In genomic region chr2:28430846-28431245, GRCm38 (mm10) we compare ENCODE assay signal across 22 mouse cellular contexts. TPM values are rescaled to one million over a fixed set of nuclear protein-coding genes. Genes with fewer than 3 reads are reported as not detected.
"Had no signal": no experiment of that assay in that cellular context is flagged by ENCODE, and none has a peak within 500 bp of the region (broad histone marks: within the 10 kb centered on the region; RNA-seq: fewer than 3 reads in every experiment).

No protein-coding gene starts in this region.

- DNase-seq: kidney, adult 18-20 months; kidney, adult 9 months; kidney, postnatal 14 days; kidney, postnatal 4 days; liver; retina, postnatal 1 day; right cerebral cortex, postnatal 25 days; spleen, adult 18-20 months; thymus, adult 2 months; thymus, postnatal 14 days; thymus, postnatal 4 days had no signal

- H3K4me3 ChIP-seq: limb, embryonic 10.5 days; limb, embryonic 13.5 days; liver, embryonic 12.5 days; liver, embryonic 15.5 days; midbrain, embryonic 12.5 days; myocyte; neural tube, embryonic 13.5 days had no signal

- H3K27me3 ChIP-seq: limb, embryonic 13.5 days; liver, embryonic 15.5 days; midbrain, embryonic 12.5 days; neural tube, embryonic 13.5 days had no signal

- H3K36me3 ChIP-seq: limb, embryonic 10.5 days; limb, embryonic 13.5 days; liver, embryonic 12.5 days; liver, embryonic 15.5 days; midbrain, embryonic 12.5 days; neural tube, embryonic 13.5 days had no signal

- H3K4me2 ChIP-seq: limb, embryonic 13.5 days; liver, embryonic 12.5 days; liver, embryonic 15.5 days; midbrain, embryonic 12.5 days; neural tube, embryonic 13.5 days had no signal

- H3K4me1 ChIP-seq: limb, embryonic 10.5 days; liver, embryonic 12.5 days; liver, embryonic 15.5 days; midbrain, embryonic 12.5 days had no signal

- ATAC-seq: inflammation-experienced regulatory T-cells, adult 6 months; intestine, embryonic 16.5 days; liver, embryonic 12.5 days; midbrain, embryonic 16.5 days had no signal

- H3K9me3 ChIP-seq: limb, embryonic 10.5 days; limb, embryonic 13.5 days; liver, embryonic 12.5 days; liver, embryonic 15.5 days; midbrain, embryonic 12.5 days; neural tube, embryonic 13.5 days had no signal

- H3K27ac ChIP-seq: limb, embryonic 10.5 days; limb, embryonic 13.5 days; liver, embryonic 12.5 days; liver, embryonic 15.5 days; macrophage; midbrain, embryonic 12.5 days; neural tube, embryonic 13.5 days had no signal

- H3K9ac ChIP-seq: limb, embryonic 13.5 days; liver, embryonic 12.5 days; liver, embryonic 15.5 days; midbrain, embryonic 12.5 days; neural tube, embryonic 13.5 days had no signal

RNA-seq across cellular contexts. Expression of gene Ppp1r26, which starts 15.8 kb away (rescaled TPM):
- polyA plus RNA-seq: inflammation-experienced regulatory T-cells, adult 6 months; myocyte had no signal

RNA-seq across cellular contexts. Expression of gene 1700007K13Rik, which starts 35.3 kb away (rescaled TPM):
- polyA plus RNA-seq: intestine, embryonic 16.5 days; liver, embryonic 12.5 days; liver, embryonic 15.5 days; macrophage; thymus, adult 2 months had no signal
